Mouse (Mus musculus) T-cell, adult 66 days (primary cell): Measurements from ENCODE around the gene Pcmtd2. TPM values are rescaled to one million over a fixed set of nuclear protein-coding genes. Genes with fewer than 3 reads are reported as not detected.

Source experiments
- total RNA-seq, 2 experiments: library from RNA; stranded (reverse); gene quantifications; 3 replicates in 1 of 2; 4 replicates in 1 of 2; pipeline ENCODE4 v1.2.4; 2023

Gene Pcmtd2
- total RNA-seq: 10 to 100 TPM; 53.6 to 71.7 TPM

GRCm38 (mm10) chr2:181837372-181838292 lies at the start of gene Pcmtd2:
TSS of gene Pcmtd2 (plus strand) at chr2:181837854.

DNA sequence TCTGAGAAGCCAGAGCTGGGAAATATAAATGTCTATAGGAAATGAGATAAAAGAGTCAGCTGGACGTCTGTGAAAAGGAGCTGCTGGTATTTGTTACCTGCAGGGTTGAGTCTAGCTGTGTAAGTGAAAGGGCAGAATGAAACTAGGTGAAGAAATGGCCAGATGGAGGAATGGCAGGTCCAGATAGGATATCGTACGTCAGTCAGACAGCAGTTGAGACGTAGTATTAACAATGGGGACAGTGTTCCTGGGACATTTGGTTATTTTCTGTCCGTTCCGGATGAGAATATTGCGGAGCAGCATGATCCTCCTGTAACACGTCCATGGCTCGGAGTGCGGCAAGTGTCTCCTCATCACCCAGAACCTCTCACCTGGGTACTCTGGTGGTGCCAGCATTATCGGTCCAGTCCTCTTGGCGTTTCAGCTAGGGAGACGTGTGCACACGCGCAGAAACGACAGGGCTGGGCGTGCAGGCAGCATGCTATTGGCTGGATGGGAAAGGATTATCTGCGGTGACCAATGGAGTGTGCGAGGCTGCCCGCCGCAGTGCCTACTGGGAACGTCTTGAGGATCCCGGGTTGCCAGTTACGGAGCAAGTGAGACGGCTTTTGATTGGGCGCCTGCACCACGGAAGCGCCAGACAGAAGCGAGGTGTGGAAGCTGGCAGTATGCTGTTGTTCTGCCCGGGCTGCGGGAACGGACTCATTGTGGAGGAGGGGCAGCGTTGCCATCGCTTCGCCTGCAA lies 26.3 kb downstream of the Pcmtd2 start, which contains the start of gene Polr3k:
TSS of gene Polr3k (plus strand) at position 547 of the 745 bp plus-strand sequence.

Other genes with a start within 250 kb of the Pcmtd2 start
- 10 to 100 TPM; 60.2 to 63.9 TPM for gene Prpf6, start 246.0 kb upstream of the Pcmtd2 start, total RNA-seq
- gene Zfp512b, start 245.1 kb upstream of the Pcmtd2 start, total RNA-seq: 10 to 100 TPM; 67.3 to 81.5 TPM
- gene Samd10, start 238.6 kb upstream of the Pcmtd2 start, total RNA-seq: 10 to 100 TPM; 15.5 to 17.5 TPM
- gene Gm29797, start 180.8 kb upstream of the Pcmtd2 start, total RNA-seq: under 1 TPM in 1 of 2 experiments, not detected in 1; 0.79 TPM
- gene Sox18, start 166.2 kb upstream of the Pcmtd2 start, total RNA-seq: not detected
- gene Tcea2, start 157.5 kb upstream of the Pcmtd2 start, total RNA-seq: 10 to 100 TPM; 17.0 to 19.9 TPM
- 100 to 1,000 TPM; 124 to 128 TPM for gene Rgs19, start 143.9 kb upstream of the Pcmtd2 start, total RNA-seq
- not detected for gene Lkaaear1, start 139.4 kb upstream of the Pcmtd2 start, total RNA-seq
- gene Oprl1, start 122.8 kb upstream of the Pcmtd2 start, total RNA-seq: under 1 TPM; 0.23 to 0.39 TPM
- not detected for gene Myt1, start 74.5 kb upstream of the Pcmtd2 start, total RNA-seq
- 10 to 100 TPM; 20.7 to 24.5 TPM for gene Polr3k, start 26.5 kb downstream of the Pcmtd2 start, total RNA-seq
- gene Gm14496, start 153.3 kb downstream of the Pcmtd2 start, total RNA-seq: not detected